Mouse (Mus musculus) spleen, adult 18-20 months (tissue): ENCODE measurements around the gene Slc45a1.
"Not testable (repeated sequence)": the region's sequence is repeated elsewhere in the genome, so short reads cannot be mapped to it uniquely, and the experiment has no call there.

Experiments used
- DNase-seq, 2 experiments: peaks; one replicate each; pipeline ENCODE4 v3.0.0; 2022; ENCODE audit warnings: mixed read lengths in 2 of 2

Slc45a1 gene

DNA sequence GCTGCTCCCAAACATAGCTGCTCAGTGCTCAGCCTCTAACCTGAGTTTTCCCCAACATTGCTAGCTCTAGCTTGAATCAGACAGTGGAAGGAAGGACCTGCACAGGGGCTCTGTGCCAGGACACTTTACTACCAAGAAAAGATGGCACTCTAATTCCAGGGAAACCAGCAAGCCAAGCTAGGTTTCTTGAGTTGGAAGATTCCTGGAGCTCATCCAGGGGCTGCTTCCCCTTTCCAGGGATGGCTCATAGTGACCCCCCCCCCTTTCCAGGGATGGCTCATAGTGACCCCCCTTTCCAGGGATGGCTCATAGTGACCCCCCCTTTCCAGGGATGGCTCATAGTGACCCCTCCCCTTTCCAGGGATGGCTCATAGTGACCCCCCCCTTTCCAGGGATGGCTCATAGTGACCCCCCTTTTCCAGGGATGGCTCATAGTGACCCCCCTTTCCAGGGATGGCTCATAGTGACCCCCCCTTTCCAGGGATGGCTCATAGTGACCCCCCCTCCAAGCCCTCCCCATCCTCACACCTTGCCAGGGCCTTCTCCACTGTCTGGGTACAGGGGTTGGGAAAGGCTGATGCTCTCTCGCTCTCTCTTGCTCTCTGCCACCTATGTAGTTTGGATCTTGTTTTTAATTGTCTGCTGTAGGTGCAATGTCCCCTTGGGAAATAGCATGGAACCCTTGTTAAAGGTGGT, 48.5 kb downstream of the Slc45a1 start:
- DNase-seq, result no peak

DNA sequence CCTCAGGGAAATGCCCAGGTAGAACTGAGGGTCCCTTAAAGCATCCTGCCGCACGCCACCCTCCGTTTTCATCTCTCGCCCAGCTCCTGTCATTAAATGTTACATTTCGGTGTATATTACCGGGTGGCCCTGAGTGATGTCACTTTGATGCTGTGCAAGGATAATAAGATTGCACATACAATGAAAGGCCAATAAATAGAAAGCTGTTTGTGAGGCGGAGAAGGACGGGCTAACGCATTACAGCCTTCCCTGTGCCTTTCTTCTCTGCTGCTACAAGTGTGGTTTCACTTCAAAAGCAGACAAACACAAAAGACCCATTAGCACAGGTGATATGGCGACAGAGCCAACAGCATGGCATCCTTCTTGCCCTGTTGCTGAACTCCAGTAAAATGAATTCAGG, 50.5 kb downstream of the Slc45a1 start:
- DNase-seq, result no peak

DNA sequence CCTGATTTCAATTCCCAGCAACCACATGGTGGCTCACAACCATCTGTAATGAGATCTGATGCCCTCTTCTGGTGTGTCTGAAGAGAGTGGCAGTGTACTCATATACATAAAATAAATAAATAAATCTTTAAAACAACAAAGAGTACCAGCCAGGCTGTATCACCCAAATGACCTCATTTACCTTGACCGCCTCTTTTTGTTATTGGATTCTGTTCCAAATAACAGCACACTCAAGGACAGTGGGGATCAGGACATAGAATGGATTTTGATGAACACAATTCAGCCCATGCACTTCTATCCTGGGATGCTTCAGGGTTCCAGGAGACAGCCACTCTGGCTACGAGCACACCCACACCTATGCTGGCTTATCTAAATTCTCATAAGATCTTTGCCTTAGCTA, 51.5 kb downstream of the Slc45a1 start:
- DNase-seq, result not testable (repeated sequence)

DNA sequence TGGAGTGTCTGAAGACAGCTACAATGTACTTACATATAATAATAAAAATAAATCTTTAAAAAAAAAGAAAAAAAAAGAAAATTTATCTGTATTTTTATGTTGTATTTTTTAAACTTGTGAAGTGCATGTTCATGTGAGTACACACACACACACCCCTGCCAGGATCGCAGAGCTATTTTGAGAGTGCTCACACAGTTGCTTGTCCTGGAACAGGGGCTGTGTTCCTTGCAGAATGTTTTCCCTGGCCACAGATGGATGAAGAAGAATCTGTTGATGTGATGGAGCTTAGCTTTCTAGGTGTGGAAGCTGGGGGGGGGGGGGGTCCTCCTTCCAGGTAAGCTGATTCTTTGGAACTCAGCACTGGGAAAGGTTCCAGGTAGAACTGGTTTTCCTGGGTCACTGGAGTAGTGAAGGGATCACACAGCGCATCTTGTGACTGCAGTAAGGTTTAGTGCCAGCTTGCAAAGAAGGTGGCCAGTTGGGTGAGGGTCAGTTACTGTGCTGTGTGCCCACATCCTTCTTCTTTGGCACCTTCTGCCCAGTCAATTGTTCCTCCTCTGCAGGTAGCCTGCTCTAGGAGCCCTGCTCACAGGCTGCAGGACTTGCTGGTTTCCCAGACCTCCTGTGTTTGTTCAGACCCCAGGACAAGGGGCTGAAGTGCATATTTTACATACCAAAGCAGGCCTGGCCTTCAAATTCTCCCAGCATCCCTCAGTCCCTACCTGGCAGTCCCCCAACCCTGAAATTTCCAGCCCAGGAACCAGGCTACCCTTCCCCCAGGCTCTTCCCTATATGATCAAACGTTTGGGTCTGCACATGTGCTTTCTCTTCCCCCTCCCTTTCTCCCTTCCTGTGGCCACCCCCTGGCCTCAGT, 52.6 kb downstream of the Slc45a1 start:
- DNase-seq, result no peak

- no peak for DNase-seq
These were observed 53.3 kb downstream of the Slc45a1 start for GRCm38 (mm10) chr4:150598686-150599085.

- DNase-seq, result no peak
These were observed 56.0 kb downstream of the Slc45a1 start for GRCm38 (mm10) chr4:150595991-150596390.

GRCm38 (mm10) chr4:150595071-150595470, 56.9 kb downstream of the Slc45a1 start:
- DNase-seq, result no peak

GRCm38 (mm10) chr4:150594298-150594829, 57.6 kb downstream of the Slc45a1 start:
- DNase-seq, result no peak

DNA sequence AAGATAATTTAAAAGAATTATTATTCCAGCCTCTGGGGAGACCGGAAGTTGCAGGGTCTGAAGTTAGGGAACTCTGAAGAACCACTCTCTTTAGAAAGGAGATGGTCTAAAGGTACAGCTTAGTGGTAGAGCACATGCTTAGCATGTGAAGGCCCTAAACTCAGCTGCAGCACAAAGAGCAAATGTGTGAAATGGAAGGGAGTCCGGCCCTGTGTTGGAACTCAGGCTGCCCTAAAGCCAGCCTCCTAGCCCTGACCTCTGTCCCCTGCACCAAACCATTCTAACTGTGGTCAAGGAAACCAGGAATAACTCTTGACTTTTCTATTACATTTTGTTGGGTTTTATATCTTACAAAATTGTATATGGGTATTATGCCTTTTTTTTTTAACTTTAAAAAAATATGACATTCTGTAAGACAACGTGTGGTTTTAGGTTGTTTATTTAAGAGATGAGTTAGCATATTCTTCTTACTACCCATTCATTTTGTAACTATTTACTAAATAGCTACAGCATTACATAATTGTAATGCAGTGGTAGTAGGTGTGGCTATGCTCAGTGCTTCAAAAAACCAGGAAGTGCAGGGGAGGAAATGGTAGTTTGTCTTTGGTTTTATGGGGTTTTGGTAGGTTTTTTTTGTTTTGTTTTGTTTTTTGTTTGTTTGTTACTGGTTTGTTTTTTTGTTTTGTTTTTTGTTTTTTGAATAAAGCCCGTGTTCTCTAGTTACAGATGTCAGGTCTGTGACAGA, 58.3 kb downstream of the Slc45a1 start:
- no peak for DNase-seq

DNA sequence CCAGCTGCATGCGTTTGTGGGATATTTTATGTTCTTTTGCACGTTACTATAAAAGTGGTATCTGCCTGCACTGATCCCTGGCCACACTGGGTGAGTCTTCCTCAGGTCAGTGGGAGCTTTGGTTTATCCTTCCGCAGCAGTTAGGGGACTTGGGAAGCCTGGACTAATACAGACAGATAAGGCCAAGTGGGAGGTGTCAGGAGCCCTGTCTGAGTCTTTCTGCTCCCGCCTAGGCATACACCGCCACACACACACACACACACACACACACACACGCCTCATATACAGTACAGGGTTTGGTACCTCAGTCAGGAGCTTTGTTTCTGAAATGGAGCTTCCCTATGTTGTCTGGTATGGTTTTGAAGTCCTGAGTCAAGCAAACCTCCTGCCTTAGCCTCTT, 59.9 kb downstream of the Slc45a1 start:
- no peak for DNase-seq

DNA sequence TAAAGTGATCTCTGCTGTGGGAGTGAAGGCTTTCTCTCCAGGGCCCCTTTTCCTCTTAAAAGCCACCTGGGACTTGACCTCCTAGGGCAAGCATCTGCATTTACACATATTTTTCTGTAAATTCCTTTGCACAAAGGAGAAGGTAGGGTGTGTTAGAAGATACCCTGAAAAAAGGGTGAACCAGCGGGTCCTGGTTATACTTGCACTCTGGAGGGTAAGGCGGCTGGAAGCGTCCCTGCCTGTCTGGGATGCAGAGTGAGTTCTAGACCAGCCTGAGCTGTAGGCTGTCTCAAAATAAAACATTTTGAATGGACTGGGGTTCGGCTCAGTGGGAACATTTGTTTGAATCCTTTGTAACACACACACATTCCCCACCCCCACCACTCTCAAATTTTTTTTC, 60.4 kb downstream of the Slc45a1 start:
- no peak for DNase-seq

GRCm38 (mm10) chr4:150590621-150591282, 61.2 kb downstream of the Slc45a1 start:
- DNase-seq, result no peak

- no peak for DNase-seq
These were observed 63.7 kb downstream of the Slc45a1 start for GRCm38 (mm10) chr4:150588300-150588621.

DNA sequence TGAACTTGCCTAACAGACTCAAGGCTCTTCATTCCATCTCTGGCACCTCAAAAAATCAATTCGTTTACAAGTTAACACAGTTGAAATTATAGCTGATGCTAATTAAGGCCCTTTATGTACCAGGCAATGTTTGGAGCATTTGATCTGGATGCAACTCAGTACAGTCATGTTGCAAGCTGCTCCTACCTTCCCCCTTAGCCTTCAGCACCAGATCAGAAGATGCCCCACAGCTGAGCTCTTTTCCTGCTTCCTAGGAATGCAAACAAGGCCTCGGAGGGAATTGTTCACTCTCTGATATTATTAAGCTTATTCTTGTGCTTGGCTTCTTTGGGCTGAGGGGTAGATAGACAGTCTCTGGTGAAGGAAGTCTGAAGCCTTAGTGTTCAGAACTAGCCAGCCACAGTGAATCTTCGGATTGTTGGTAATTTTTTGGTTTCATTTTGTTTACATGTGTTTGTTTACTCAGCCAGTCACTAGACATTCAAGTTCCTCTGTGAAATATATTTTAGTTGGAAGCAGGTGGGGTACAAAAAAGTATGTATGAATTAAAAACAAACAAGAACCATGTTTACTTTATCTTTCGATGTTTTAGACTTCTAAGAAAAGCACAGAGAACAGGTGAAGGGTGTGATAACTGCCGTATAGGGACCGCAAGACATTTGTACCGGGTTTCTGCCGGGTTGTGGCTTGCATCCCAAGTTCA, 64.2 kb downstream of the Slc45a1 start:
- no peak for DNase-seq

GRCm38 (mm10) chr4:150586275-150586674, 65.7 kb downstream of the Slc45a1 start:
- no peak for DNase-seq

- DNase-seq, result no peak
These were observed 66.2 kb downstream of the Slc45a1 start for GRCm38 (mm10) chr4:150585800-150586199.

- no peak for DNase-seq
These were observed 68.2 kb downstream of the Slc45a1 start for GRCm38 (mm10) chr4:150583777-150584135.

GRCm38 (mm10) chr4:150582966-150583776, 68.8 kb downstream of the Slc45a1 start:
- peak in 1 of 2 experiments; percentile 33 for DNase-seq

- DNase-seq, result no peak
These were observed 69.8 kb downstream of the Slc45a1 start for GRCm38 (mm10) chr4:150581931-150582723.
